Mouse (Mus musculus) T-cell, adult 66 days (primary cell): Measurements from ENCODE around the gene Jmjd4. TPM values are rescaled to one million over a fixed set of nuclear protein-coding genes. Genes with fewer than 3 reads are reported as not detected.

Experiments
- total RNA-seq, 2 experiments: library from RNA; stranded (reverse); gene quantifications; 3 replicates in 1 of 2; 4 replicates in 1 of 2; pipeline ENCODE4 v1.2.4; 2023

The Jmjd4 gene
- total RNA-seq = 10 to 100 TPM; 11.3 to 13.4 TPM

DNA sequence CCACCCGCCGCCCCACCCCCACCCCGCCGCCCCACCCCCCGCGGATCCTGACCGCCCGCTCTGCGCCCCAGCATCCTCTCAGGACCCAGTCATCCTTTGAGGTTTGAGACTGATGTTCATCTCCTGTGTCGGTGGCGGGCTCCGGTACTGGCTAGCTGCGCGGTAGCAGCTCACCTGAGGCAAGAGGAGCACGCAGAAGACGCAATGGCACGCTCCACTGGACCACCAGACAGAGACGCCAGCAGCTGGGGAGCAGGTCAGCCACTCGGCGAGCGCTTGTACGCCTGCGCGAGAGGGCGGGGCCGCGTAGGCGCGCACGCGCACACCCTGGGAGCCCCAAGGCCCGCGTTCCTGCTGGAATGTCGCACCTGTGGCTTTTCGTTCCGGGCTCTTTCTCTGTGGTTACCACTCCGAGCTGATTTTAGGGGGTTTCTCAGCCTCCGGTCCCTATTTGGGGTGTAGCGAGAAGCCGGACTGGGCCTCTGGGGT lies at the start of gene Jmjd4:
Gene Jmjd4 (plus strand): TSS at position 305 of the 489 bp plus-strand sequence.

DNA sequence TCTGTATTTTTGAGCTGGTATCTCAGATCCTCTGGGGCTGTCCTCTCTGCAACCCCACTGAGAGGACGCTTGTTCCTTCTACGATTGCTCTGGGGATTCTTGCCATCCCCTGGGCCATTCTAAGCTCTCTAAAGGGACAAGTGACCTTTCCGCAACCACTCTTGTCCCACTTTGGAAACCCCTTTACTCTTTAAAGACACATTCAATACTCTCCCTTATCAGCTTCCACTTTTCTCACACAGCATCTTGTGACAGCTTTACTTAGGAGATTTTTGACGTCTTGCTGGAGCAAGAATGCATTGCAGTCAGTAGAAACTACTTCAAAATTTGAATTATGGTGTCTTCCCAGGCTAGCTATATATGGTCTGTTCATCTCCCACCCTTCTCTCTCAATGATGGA lies 1.2 kb downstream of the Jmjd4 start, which contains the start of gene Snap47:
Gene Snap47 (minus strand): TSS at position 101 of the 400 bp plus-strand sequence.

DNA sequence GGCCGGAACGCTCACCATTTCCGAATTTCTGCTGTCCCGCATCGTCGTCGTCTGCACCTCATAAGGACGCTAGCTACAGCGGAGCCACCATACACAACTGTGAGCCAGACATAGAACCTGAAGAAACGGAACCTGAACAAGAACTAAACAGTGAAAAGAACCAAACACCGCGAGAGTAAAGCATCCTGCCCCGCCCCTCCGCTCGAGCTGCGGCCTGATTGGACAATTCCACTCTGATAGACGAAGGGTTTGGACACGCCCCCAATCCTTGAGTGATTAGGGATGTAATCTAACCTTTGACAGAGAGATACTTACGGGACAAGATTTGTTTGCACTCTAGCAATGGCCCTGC lies 22.5 kb downstream of the Jmjd4 start, which contains the start of gene Zfp867:
Gene Zfp867 (minus strand): TSS at position 149 of the 352 bp plus-strand sequence.

Other genes starting within 250 kb of the Jmjd4 start
- 10 to 100 TPM; 14.9 to 15.2 TPM for gene Mrpl55, start 247.6 kb upstream of the Jmjd4 start, total RNA-seq
- 10 to 100 TPM; 29.0 to 30.0 TPM for gene 2310033P09Rik, start 241.7 kb upstream of the Jmjd4 start, total RNA-seq
- 100 to 1,000 TPM; 205 to 222 TPM for gene Arf1, start 221.8 kb upstream of the Jmjd4 start, total RNA-seq
- gene Wnt3a, start 159.3 kb upstream of the Jmjd4 start, total RNA-seq = not detected
- gene Wnt9a, start 143.1 kb upstream of the Jmjd4 start, total RNA-seq = not detected
- gene Prss38, start 74.4 kb upstream of the Jmjd4 start, total RNA-seq = under 1 TPM in 1 of 2 experiments, not detected in 1; 0.44 TPM
- 10 to 100 TPM; 22.4 to 28.3 TPM for gene Snap47, start 1.1 kb downstream of the Jmjd4 start, total RNA-seq
- 1 to 10 TPM; 3.4 to 4.4 TPM for gene Zfp867, start 22.4 kb downstream of the Jmjd4 start, total RNA-seq
- gene Zkscan17, start 76.7 kb downstream of the Jmjd4 start, total RNA-seq = 10 to 100 TPM; 21.7 to 27.2 TPM
- gene Nlrp3, start 91.5 kb downstream of the Jmjd4 start, total RNA-seq = under 1 TPM; 0.36 to 0.99 TPM
- gene Olfr222, start 126.2 kb downstream of the Jmjd4 start, total RNA-seq = not detected
- not detected for gene Olfr223, start 143.2 kb downstream of the Jmjd4 start, total RNA-seq
- gene Mprip, start 211.3 kb downstream of the Jmjd4 start, total RNA-seq = 10 to 100 TPM; 62.3 to 62.7 TPM